Mouse (Mus musculus) CD8-positive naive resting alpha-beta T cell, adult 2 months (primary cell): ENCODE results near the gene Ldhc.
A peak's percentile ranks its signal among the peaks of the same experiment; 100 is the strongest.

ENCODE experiments used
- DNase-seq, 2 experiments: peaks; one replicate each; pipeline ENCODE4 v3.0.0; 2022; ENCODE audit warnings: low read depth in 2 of 2, low spot score in 2 of 2

Gene Ldhc

GRCm38 (mm10) chr7:46899343-46899742, 38.3 kb downstream of the Ldhc start:
- no peak for DNase-seq

DNA sequence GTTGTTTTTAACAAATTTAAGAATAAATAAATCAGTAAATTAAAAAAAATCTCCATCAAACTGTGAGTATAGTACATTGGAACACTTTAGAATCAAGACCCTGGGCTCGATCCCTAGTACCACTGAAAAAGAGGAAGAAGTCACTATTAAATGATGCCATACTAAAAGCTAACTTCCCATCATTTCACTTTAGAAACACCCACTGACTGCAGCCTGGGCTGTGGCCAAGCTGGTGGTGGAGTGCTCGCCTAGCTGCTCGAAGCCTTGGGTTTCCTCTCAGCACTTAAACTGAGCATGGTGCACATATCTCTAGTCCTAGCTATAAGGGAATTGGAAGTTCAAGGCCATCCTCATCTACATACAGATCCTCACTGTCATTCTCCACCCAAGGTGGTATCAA, 50.2 kb downstream of the Ldhc start:
- no peak for DNase-seq

GRCm38 (mm10) chr7:46916376-46916775, 55.4 kb downstream of the Ldhc start:
- DNase-seq = no peak

DNA sequence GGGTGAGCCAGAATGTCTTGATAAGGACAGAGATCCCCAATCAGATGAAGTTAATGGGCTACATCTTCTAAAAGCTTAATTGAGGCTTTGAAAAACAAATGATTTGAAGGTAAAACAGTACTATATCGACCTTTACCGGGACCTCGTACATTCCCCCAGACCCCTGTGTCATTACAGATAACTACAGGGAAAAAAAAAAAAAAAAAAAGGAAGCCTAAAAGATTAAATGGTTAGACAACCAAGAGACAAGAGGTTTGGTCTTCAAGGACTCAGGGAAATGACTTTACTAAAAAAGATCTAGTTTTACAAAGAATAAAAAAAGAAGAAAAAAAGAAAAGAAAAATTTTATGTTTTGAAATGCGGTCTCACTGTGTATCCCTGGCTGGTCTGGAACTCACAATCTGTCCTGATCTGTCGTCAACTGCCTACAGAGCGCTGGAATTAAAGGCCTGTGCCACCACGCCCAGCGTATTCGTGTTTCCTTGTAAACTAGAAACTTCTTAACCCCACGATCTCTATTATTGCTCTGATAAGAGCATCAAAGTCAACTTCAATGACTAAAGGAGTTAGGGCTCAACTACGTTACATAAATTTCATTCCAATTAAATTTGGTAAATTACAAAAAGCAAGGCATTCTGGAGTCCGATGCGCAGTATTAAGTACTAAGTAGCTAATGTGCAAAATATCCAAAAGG, 57.8 kb downstream of the Ldhc start:
- no peak for DNase-seq

GRCm38 (mm10) chr7:46919551-46920176, 58.7 kb downstream of the Ldhc start, which contains the start of gene Tsg101:
Tsg101 (minus strand) TSS chr7:46919969.
- DNase-seq = peak; percentile 86

- no peak for DNase-seq
Measured at GRCm38 (mm10) chr7:46922075-46922474, 61.1 kb downstream of the Ldhc start.
